Mouse (Mus musculus): Measurements from ENCODE around the gene Clec16a.

The Clec16a gene

DNA sequence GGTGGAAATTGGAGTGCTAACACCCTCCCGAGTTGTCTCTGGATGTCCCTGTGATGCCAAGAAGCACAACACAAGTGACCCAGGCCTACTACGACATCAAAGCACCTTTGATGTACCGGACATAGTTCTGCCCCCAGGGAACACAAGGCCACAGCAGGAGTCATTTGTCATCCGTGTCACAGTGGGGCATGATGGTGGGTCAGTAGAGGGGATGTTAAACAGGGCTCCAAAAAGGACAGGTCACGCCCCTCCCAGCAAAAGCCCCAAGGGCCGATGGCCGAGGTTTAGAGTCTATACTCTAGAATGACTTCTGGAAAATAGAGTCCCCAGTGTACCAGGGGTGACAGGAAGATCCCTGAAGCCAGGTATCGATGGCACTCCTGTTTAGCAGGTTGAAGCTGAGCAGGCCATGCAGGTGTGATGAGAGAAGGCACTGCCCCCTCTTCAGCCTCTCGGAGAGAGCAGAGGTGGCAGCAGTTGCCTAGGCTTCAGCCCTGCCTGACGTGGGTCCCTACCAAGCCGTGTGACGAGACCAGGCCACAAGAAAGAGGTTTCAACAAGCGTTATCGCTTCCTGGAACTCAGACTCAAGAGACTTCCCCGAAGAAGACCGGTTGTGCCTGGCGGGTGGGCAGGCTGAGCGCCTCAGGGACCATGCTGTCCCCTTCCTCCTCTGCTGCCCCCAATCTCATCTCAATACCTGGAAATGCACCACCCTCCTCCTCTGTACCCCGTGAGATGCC lies 226.8 kb downstream of the Clec16a start:
- no peak for DNase-seq

DNA sequence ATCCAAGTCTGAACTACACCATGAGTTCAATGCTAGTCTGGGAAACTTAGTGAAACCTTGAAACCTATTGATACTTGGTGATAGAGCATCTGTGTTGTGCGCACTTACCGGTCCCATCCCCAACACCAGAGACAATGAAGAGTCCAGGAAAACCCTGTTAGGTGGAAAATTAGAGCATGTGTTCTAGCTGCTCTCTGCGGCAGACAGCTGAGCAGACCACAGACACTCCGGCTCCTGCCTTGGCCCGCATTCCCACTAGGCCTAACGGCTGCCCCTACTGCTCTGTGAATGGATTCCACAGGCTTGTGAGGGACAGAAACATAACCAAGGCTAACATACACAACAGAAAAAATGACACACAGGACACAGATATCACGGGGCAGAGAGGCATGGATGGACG lies 228.4 kb downstream of the Clec16a start:
- DNase-seq = no peak

DNA sequence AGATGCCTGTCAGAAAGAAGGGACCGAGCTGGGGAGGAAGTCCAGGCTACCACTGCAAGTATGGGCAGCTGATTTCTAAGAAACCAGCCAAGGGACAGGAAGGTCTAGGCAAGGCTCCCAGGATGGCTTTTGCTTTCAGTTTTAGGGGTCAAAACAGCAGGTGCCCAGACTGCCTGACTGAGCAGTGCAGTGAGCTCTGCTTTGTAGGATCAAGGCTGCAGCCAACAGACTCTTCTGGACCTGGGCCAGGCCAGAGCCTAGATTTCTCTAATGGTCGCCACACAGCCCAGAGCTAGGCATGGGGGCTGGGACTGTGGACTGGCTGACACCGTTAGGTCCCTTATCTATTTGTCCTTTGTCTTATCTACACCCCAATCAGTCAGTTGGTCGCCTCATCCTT lies 229.6 kb downstream of the Clec16a start:
- DNase-seq = no peak

DNA sequence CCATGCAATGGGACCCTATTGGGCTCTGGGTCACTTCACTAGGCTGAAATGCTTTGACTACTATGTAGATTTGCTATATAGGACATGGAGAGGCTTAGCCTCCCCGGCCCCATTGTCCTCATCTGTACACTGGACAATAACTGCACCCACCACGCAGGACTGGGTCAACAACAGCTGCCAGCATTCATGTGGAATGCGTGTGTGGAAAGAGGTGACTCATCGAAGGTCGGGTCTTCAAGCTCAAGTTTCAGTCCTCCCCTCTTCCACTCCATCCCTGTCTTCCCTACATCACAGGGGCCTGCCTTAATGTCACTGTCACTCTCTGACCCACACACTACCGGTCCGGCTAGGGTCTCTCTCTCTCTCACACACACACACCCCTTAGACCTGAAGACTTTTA lies 231.2 kb downstream of the Clec16a start:
- no peak for DNase-seq

DNA sequence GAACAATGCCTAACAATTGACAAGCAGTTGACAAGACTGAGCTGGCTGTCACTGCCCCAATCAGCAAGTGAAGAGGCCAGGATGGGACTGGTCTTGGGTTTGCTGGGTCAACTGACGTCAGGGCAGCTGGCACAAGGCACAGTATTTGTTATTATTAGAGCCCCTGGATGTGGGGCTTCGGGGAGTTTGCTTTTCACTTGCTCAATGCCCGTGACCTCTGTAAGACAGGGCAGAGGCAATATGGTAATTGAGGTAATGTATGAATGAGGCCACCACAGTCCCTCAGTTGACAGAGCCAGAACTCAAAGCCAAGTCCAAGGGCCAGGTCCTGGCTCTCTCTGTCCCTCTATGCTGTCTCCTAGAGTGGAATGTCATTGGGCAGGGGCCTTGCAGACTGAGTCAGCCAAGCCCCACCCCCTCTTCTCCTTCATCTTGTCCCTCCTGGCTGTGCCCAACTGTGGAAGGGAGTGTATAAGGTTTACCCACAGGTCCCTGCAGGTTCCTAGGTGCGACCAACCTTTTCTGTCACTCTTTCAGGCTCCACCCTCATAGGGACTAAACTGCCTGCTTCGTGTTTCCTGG lies 232.5 kb downstream of the Clec16a start:
- DNase-seq = no peak

DNA sequence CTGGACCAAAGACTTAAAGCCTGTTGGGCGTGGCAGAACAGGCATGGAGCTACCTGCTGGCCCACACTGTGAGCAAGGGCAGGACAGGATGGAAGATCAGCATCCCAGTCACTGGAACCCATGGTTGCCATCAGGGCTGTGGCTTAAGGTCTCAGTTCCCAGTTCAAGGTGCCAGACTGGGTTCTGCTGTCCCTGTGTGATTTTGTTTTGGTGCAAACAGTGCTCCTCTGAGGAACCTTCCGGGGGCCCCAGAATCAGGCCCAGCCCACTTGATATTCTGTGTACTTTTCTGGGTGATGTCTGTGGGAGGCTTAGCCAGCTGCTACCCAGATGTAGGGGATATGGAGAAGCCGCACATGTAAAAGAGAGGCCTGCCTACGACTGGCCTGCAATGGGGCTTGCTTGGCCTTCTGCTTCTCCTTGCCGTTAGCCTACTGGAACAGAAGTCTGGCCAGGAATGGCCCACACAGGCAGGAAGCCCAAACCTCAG lies 235.5 kb downstream of the Clec16a start:
- DNase-seq = no peak

DNA sequence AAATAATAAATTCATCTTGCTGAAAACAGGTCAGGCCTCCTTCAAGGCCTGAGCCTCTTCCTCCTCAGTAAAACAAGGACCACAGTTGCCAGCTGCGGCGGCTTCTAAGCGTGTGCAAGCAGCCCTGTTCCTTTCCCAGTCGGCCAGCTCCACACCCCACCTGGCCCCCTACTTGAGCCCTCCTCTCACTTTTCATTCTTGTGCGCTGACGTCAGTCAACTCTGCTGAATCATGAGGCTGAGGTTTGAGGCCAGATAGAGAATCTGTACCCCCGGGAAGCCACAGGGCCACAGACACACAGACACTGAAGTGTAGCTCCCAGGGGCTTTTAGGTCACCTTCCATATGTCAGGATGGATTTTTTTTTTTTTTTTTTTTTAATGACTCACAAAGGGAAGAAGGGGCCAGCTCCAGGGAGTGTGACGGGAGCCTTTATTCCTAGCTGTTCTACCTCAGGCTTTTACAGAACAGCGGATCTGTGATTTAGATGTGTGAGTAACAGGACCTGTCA lies 236.8 kb downstream of the Clec16a start:
- no peak for DNase-seq

DNA sequence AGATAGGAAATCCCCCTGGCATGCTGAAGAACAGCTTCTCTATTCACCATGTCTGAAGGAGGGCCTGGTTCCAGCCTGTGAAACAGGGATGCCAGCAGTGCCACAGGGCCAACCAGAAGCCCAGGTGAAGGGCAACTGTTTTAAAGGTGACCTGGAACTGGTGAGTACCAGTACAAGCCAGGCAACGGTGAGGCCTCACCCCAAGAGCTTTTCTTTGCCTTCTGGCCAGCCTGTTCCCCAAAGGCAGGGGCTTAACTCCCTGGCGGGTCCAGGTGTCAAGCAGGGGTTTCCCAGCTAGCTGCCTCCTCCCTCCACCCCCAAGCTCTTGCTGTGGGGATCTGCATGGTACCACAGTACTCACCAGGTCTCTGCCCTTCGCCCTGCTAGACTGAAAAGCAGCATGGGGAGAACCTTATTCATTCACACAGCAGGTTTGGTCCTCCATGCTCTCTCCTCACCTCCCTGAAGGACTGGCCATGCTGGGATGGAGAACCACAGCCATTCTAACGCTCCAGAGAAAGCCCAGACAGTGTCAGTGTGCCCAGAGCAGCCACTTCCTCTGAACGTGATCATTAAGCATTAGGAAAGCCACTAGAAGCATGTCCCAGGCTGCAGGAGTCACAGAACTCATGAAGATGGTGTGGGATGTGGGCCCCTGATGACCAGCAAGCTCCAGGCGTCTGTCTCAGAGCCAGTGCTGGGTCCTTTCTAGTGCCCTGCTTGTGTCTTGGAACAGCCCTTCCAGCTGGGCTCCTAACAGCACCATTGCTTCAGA lies 237.4 kb downstream of the Clec16a start:
- DNase-seq = no peak

DNA sequence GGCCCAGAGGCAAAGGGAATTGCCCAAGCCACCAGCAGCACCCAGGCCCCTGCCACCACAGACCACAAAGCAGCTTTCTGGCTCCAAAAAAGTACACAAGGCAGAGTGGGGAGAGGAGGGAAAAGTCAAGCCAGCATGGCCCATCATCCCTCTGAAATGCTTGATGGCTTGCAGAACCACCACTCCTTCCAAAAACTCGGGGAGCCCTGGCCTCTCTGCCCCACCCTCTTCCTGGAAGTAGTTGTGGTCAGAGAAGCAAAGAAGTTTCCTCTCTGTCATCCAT lies 238.0 kb downstream of the Clec16a start:
- DNase-seq = no peak

DNA sequence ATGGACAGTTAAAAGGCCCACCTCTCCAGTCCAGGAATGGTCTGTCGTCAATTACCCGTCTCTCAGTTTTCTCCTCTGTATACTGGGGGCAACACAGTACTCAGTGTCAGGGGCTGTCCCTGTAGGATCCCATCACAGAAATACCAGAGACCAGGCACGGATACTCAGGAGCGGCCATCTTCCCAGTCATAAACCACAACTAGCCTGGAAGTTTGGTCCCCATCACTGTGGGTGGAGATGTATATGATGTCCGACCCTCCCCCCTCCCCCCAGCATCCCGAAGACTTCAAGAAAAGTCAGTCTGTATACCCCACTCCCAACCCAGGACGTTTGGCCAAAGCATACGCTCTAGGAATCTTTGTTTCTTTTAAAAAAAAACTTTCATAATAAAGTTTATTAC lies 238.3 kb downstream of the Clec16a start:
- no peak for DNase-seq

DNA sequence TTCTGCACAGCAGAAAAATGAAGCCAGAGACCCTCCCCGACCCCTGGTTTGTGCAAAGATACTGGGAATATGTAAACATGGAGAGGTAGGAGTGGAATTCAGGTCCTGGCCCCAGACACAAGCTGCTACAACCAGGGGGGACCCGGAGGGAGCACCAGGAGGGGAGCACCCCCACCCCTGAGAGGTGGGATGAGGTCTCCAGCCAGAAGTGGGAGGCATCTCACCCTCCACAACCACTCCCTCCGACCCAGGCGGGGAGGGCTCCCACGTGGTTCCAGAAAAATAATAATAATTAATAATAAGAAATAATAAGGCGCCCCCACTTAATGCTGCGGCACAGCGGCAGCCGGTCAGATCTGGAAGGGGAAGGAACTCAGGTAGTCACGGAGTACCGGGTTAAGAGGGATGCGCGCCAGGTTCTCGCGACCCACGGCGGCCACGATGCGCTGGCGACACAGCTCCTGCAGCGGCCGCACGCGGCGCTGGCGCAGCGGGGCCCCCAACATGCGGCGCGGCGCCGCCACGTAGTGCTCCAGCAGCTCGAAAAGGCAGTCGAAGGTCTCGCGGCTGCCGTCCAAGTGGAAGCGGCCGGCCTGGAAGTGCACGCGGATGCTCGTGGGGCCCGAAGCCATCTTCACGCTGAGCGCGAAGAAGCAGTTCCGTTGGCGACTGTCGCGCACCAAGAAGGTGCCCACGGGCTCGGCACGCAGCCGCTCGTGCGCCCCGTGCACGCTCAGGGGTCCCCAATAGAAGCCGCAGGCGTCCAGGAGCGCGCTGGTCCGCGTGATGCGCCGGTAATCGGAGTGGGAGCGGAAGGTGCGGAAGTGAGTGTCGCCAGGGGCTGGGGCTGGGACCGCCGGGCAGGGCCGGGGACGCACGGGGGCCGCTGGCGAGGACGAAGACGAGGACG lies 239.0 kb downstream of the Clec16a start:
- DNase-seq = peak; percentile 49

DNA sequence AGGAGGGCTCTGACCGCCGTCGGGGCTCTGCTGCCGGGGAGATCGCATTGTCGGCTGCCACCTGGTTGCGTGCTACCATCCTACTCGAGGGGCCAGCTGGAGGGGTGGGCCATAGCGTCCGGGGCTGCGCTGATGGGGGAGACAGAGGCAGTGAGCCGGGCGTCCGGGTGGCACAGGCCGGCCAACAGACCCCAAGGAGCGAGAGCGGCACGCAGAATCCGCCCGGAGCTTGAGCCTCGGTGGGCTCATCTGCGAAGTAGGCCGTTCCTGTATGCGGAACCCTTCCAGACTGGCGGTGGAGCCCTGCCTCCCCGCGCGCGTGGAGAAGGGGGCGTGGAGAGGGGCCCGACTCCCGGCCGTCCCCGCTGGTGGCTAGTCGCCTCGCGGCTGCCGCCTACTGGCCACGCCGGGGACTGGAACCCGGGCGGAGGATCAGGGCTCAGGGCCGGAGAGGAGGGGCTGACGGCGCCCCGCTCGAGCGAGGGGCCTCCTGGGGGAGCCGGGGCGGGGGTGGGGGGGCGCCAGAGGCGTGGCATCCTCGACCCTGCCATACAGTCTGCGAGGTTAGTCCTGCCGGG lies 239.7 kb downstream of the Clec16a start:
- peak; percentile 80 for DNase-seq

DNA sequence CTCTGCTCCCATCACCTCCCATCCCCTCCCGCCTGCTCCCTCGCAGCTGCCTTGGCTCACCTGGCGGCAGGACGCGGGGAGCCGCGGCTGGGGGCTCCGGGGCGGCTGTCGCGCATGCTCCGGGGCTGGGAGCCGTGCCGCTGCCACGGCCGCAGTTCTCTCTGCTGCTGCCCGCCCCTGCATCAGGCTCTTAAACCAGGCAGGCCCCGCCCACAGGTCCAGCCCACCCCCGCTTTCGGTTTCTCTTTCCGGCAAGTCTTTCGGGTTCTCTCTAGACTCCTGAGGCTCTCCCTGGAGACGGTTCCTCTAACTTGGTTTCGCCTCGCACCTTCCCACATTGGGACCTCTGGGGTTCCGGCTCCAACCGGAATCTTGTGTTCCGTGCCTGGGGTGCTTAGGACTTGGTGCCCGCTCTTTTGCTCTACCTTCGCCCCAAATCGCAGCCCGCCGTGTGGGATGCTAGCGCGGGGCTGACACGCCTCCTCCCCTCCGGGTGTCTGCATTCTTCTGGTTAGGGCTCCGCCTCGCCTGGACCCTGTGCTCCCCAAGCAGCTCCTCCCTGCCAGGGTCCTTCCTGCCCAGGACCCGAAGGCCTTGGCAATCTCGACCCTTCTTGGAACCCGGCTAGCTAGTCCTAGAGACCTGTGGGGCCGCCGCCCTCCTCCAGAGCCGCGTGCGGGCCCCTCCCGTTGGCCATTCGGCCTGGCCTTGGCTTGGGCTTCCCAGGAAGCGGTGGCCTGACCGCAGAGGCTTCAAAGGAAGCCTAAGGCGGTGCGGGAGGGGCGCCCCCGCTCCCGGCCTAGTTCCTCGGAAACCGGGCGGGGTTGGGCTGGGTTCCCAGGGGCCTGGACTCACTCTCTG lies 240.5 kb downstream of the Clec16a start, which contains the start of gene Socs1:
Socs1 (minus strand) TSS at position 166 of the 861 bp plus-strand sequence.
- DNase-seq = peak; percentile 71

DNA sequence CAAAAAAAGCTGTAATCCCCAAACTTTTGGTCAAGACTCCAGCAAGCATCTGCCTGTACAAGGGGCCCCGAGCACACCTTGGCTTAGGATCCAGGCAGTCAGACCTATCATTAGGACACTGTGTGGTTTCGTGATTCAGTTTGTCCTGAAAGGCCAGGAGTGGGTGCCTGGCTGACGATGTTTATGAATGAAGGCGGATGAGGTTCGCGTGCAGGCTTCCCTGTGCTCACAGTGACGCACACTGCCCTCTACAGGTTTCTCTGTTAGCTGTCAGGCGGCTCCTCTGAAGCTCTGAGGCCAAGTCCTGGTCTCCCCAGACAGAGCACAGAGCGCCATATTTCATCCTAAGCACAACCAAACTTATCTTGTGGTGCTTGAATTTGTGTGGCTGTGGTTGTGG lies 241.1 kb downstream of the Clec16a start:
- peak; percentile 83 for DNase-seq

DNA sequence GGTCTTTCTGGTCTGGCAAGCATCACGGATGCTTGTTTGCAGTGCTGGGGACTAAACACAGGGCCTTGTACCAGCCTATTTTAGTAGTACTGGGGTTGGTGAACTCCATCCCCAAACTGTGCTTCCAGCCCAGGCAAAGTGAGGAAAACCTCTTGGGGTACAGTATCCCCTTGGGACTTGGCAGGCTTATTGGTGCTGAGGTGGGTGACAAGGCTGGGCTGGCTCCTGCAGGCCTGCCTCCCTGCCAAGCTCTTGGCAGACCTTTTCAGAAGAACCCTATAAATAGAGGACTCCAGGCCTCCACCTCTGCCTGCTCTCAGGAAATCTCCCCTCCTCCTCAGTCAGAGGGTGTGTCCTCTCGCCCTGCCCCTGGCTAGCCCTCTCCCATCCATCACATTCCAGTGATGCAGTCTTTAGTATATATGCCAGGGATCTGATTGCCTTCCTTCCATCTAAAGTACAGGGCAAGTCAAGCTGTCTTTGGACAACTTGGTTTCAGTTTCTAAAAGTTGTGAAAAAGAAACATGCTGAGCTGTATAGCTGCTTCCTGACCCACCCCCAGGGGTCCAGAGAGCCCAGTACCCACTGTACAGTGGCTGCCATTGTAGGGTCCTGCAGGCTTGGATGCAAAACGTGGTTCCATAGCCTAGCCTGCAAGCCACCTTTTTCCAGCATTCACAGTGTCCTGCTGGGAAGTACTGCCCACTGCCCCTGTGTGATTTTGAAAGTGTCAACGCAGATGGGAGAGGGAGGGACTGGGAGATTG lies 241.8 kb downstream of the Clec16a start:
- peak; percentile 41 for DNase-seq

DNA sequence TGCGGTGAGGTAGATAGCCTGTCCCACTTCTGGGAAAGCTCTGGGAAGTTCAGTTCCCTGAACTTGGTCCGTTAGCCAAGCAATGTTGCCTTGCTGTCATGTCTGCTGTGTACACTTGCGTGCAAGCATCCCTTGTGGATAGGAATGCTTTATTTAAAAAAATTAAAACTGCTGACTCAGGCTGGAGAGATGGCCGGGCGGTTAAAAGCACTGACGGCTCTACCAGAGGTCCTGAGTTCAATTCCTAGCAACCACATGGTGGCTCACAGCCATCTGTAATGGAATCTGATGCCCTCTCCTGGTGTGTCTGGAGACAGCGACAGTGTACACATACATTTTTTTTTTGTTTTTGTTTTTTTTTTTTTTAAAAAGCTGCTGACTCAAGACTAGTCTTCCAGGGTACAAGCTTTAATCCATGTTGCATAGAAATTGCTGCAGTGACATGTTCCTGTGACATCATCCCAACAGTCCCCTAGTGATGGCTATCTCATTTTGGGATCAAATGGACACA lies 242.5 kb downstream of the Clec16a start:
- no peak for DNase-seq

DNA sequence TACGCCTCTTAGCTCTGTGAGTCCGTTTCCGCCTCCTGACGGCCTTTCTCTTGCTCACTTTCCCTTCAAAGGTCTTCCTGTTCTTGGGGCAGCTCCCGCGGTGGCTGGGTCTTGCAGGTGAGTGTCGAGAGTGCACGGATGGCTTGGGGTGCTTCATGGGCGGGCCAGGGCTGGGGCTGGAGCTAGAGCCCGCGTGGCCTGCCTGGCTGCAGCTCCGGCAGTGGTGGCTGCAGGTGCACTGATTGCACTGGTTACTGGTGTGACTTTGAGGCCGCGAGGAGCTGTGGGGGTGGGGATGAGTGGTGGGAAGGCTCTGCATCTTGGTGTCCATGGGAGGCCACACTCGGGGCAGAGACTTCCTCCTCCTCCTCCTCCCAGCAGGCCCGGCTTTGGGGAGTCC lies 243.1 kb downstream of the Clec16a start, which contains the start of gene Tnp2:
Tnp2 (minus strand) TSS at position 390 of the 400 bp plus-strand sequence.
- peak; percentile 30 for DNase-seq

DNA sequence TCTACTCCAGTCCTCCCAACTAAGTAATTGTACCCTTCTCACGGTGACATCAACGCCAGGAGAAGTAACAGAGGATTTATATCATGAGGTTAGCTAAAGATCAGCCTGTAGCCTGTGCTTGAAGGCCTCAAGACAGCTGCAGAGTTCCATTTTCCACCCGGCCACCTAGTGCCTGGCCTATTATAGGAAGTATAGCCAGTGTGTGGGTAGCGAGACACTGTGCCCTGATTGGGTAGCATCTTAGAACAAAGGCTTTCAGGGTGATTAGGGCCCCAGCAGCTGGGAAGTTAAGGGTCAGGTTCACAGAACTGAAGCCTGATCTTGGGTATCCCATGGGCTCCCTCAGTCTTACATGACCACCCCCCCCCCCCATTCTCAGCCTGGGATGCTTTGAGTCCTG lies 243.7 kb downstream of the Clec16a start:
- no peak for DNase-seq

DNA sequence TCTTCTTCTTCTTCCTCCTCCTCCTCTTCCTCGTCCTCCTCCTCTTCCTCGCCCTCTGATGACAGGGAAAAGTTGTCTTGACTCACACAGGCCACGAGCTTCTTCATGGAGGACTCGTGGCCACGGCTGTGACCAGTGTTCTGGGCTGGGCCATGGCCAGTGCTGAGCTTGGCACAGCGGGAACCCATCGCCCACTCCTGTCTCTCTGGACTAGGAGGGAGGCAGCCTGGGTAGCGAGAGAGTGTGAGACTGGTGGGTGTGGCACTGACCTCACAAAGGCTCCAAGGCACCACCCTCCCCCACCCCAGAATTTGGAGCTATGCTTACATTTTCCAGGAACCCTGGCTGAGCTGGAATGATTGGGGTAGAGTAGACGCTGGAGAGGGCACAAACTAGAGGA lies 245.6 kb downstream of the Clec16a start, which contains the start of gene Prm3:
Prm3 (minus strand) TSS at position 213 of the 400 bp plus-strand sequence.
- no peak for DNase-seq

Data from cerebellum, adult 11-12 months (tissue).